Mouse (Mus musculus): ENCODE data around the gene Nrap. TPM values are rescaled to one million over a fixed set of nuclear protein-coding genes. Genes with fewer than 3 reads are reported as not detected.
"Not testable (repeated sequence)": the region's sequence is repeated elsewhere in the genome, so short reads cannot be mapped to it uniquely, and the experiment has no call there.

Nrap gene
- total RNA-seq, 2 experiments from 2014 or later: 675 to 914 TPM

GRCm38 (mm10) chr19:56370389-56371150, 19.3 kb downstream of the Nrap start:
- H3K4me3 ChIP-seq: no peak overlapping the region
- H3K27ac ChIP-seq: peak overlapping the region; percentile 5; the same call in 1 of the 2 replicates
- DNase-seq: no peak
- intact Hi-C loops (cut with DNase I): no loop called here
- TF ChIP-seq CTCF (IDR thresholded peaks at IDR 0.05): no peak

- intact Hi-C loops (cut with DNase I): no loop called here
- no peak for DNase-seq
- TF ChIP-seq CTCF (IDR thresholded peaks at IDR 0.05): no peak
- H3K27ac ChIP-seq: peak overlapping the region; percentile 66
- no peak overlapping the region for H3K4me3 ChIP-seq
Observed at GRCm38 (mm10) chr19:56368912-56369311, 20.9 kb downstream of the Nrap start.

- no peak overlapping the region for H3K4me3 ChIP-seq
- intact Hi-C loops (cut with DNase I): loop anchor here (2.0 kb wide), 1 partner anchor 21 kb away; no protein-coding TSS in a partner anchor
- TF ChIP-seq CTCF (IDR thresholded peaks at IDR 0.05): no peak
- peak overlapping the region; percentile 66 for H3K27ac ChIP-seq
- no peak for DNase-seq
Observed at GRCm38 (mm10) chr19:56367778-56368177, 22.1 kb downstream of the Nrap start.

GRCm38 (mm10) chr19:56366625-56367024, 23.2 kb downstream of the Nrap start:
- no peak for TF ChIP-seq CTCF (IDR thresholded peaks at IDR 0.05)
- intact Hi-C loops (cut with DNase I): loop anchor here (2.0 kb wide), 1 partner anchor 20 kb away; no protein-coding TSS in a partner anchor
- no peak for DNase-seq
- Histone ChIP-seq H3K4me3 (no peak overlapping the region; the same call in 1 of the 2 replicates), H3K27ac (peak overlapping the region; percentile 32)

DNA sequence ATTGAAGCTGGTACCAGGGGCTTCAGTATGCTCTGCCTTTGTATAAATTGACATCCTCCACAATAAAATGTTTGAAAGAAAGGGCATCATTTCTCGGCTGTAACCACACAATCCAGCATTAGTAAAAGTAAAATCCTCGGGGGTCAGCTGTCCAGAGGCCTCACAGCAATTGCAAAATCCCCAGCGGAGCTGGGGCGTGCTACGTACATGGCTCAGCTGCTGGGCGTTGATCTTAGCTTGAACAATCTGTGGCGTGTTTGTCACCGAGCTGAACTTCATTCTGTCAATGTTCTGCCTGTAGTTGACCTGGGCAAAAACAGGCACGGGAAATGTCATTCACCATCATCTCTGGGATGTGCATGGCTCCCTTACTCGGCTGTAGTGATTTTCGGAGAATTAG, 23.7 kb downstream of the Nrap start:
- H3K27ac ChIP-seq: peak overlapping the region; percentile 32
- H3K4me3 ChIP-seq: no peak overlapping the region; the same call in 1 of the 2 replicates
- no peak for DNase-seq
- intact Hi-C loops (cut with DNase I): loop anchor here (2.0 kb wide), 1 partner anchor 19 kb away; no protein-coding TSS in a partner anchor
- no peak for TF ChIP-seq CTCF (IDR thresholded peaks at IDR 0.05)

- TF ChIP-seq CTCF (IDR thresholded peaks at IDR 0.05): no peak
Observed at GRCm38 (mm10) chr19:56364563-56364962, 25.3 kb downstream of the Nrap start.

GRCm38 (mm10) chr19:56363721-56364460, 25.9 kb downstream of the Nrap start:
- no peak for DNase-seq
- no peak for TF ChIP-seq CTCF (IDR thresholded peaks at IDR 0.05)
- Histone ChIP-seq H3K27ac (peak overlapping the region; percentile 24; the same call in 1 of the 2 replicates), H3K4me3 (no peak overlapping the region)
- intact Hi-C loops (cut with DNase I): no loop called here

More at GRCm38 (mm10) chr19:56364563-56364962, 25.3 kb downstream of the Nrap start:
- H3K4me3 ChIP-seq: no peak overlapping the region
- H3K27ac ChIP-seq: peak overlapping the region; percentile 24; the same call in 1 of the 2 replicates
- intact Hi-C loops (cut with DNase I): no loop called here
- no peak for DNase-seq

DNA sequence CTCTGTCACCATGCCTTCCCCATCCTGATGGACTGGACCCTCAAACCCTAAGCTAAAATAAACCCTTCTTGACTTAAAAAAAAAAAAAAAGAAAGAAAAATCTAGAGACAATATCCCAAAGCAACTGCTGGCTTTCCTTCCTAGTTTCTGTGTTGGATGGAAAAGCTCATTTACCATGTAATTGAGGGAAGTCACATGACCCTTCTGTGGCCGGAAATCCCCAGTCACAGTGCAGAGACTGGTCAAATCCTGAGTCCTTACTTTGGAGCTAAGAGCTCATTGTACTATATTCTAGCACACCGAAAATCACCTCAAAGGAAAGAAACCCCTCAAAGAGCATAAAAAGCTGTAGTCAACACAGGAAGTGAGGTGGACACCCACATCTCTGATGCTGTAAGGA, 30.9 kb downstream of the Nrap start:
- Histone ChIP-seq H3K27ac (peak overlapping the region; percentile 58), H3K4me3 (no peak overlapping the region)
- peak; percentile 9 for DNase-seq
- no peak for TF ChIP-seq CTCF (IDR thresholded peaks at IDR 0.05)
- intact Hi-C loops (cut with DNase I): no loop called here

DNA sequence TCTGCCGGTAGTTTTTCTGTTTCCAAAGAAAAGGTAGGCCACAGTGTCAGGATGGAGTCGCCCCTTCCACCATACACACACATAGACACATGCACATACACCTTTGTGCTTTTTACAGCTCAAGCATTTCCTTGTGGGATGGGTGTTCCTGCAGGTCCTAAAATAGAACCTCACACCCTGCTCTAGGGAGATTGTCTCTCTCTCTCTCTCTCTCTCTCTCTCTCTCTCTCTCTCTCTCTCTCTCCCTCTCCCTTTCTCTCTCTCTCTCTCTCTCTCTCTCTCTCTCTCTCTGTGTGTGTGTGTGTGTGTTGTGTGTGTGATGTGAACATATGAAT, 32.5 kb downstream of the Nrap start:
- intact Hi-C loops (cut with DNase I): loop anchor here (2.0 kb wide), 1 partner anchor 29 kb away; no protein-coding TSS in a partner anchor
- H3K27ac ChIP-seq: peak overlapping the region; percentile 44; the same call in 1 of the 2 replicates
- not testable (repeated sequence) for DNase-seq

DNA sequence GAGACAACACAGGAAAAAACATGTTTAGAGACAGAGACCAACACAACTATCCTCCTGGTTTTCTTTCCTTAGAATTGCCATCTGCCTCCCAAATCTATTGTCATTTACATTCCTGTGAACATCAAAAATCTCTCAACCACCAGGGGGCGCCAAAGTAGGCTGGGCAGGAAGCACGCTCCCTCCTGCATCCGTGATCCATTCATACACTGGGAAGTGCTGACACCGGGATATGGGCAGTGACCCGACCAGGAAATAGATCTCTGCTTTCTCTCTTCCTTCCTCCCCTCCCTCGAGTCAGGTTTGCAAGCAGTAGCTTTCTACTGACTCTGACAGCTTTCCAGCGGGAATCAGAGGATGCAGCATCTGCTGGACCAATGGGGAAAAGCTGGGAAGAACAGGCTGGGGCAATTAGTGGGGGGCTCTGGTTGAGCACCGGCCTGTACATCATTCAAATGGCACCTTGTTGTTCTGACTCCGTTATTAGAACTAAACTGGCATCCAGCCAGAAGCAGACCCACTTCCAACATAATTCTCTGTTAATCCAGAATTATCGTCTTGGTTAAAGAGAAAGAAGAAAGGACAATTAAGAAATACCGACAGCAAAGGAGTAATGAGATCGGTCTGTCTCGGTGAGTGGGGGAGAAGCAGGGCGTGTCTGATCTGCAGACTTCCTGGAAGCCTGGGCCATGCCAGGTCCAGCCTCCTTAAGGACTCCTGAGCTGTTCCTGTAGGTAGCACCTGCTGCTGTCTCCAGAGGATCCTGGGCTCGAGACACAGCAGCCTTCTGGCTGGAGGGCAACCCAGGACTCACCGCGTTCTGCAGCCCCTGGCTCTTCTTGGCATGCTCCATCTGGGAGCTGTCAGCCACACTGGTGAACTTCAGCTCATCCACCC, 33.1 kb downstream of the Nrap start:
- intact Hi-C loops (cut with DNase I): loop anchor here (2.0 kb wide), 1 partner anchor 30 kb away; no protein-coding TSS in a partner anchor
- peak overlapping the region; percentile 44; the same call in 1 of the 2 replicates for H3K27ac ChIP-seq
- DNase-seq: peak; percentile 84

More for the DNA sequence above, 32.5 kb downstream of the Nrap start:
- H3K4me3 ChIP-seq: peak overlapping the region; percentile 51; the same call in 1 of the 2 replicates

DNA sequence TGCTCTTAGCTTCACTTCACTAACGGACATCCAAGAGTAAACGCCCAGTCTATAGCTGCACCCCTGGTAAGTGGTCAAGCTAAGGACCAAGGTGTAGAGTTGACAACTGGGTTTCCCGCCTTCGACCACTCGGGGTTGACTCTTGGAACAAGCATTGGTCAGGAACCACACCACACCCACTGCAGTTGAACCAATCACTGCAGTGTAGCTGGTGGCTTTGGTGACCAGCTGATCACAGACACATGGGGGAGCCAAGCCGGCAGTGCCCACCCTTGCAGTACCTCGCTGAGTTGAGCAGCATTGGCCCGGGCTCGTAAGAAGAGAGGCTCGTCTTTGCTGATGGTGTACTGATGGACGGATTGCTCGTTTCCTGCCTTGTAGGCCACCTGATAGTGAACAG, 34.6 kb downstream of the Nrap start:
- Histone ChIP-seq H3K27ac (peak overlapping the region; percentile 13; the same call in 1 of the 2 replicates), H3K4me3 (no peak overlapping the region)
- no peak for TF ChIP-seq CTCF (IDR thresholded peaks at IDR 0.05)
- DNase-seq: peak; percentile 17
- intact Hi-C loops (cut with DNase I): no loop called here

More for the DNA sequence above, 33.1 kb downstream of the Nrap start:
- peak; percentile 87 for TF ChIP-seq CTCF (IDR thresholded peaks at IDR 0.05)
- peak overlapping the region; percentile 51 for H3K4me3 ChIP-seq

DNA sequence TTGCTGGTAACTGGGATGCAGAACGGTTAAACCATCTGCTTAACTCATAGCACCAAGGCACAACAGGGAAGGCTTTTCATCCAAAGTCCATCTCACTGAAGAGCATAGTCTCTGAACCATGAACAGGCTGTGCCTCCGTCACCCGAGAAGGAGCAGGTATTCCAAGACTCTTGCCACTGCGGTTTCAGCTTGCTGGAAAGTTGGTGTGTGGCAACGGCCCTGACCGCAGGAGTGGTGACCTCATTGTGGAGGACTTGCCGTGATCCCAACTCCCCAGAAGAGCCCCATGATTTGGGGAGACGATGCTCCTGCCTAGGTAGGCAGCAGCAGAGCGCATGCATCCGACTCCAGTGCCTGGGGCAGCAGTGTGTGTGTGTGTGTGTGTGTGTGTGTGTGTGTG, 36.1 kb downstream of the Nrap start:
- intact Hi-C loops (cut with DNase I): no loop called here
- no peak overlapping the region for H3K27ac ChIP-seq
- H3K4me3 ChIP-seq: no peak overlapping the region
- DNase-seq: peak; percentile 40
- no peak for TF ChIP-seq CTCF (IDR thresholded peaks at IDR 0.05)

All from gastrocnemius, adult 2 months (tissue).